Mouse (Mus musculus): ENCODE data around the gene 4930432M17Rik.

The 4930432M17Rik gene

GRCm38 (mm10) chr3:121663470-121663847 is 7.1 kb upstream of the 4930432M17Rik start:
- no peak for ATAC-seq (ENCODE audit: insufficient number of reproducible peaks, low FRiP score, low TSS enrichment)

- no peak for ATAC-seq (ENCODE audit: insufficient number of reproducible peaks, low FRiP score, low TSS enrichment)
Observed at GRCm38 (mm10) chr3:121672135-121672790, 1.7 kb downstream of the 4930432M17Rik start.

GRCm38 (mm10) chr3:121678935-121679334 is 8.4 kb downstream of the 4930432M17Rik start:
- ATAC-seq (ENCODE audit: insufficient number of reproducible peaks, low FRiP score, low TSS enrichment), result no peak

GRCm38 (mm10) chr3:121679443-121679842 is 8.9 kb downstream of the 4930432M17Rik start:
- no peak for ATAC-seq (ENCODE audit: insufficient number of reproducible peaks, low FRiP score, low TSS enrichment)

- ATAC-seq (ENCODE audit: insufficient number of reproducible peaks, low FRiP score, low TSS enrichment), result no peak
Observed at GRCm38 (mm10) chr3:121680187-121680586, 9.6 kb downstream of the 4930432M17Rik start.

- no peak for ATAC-seq (ENCODE audit: insufficient number of reproducible peaks, low FRiP score, low TSS enrichment)
Observed at GRCm38 (mm10) chr3:121682439-121683411, 12.2 kb downstream of the 4930432M17Rik start.

- ATAC-seq (ENCODE audit: insufficient number of reproducible peaks, low FRiP score, low TSS enrichment), result no peak
Observed at GRCm38 (mm10) chr3:121684552-121684951, 14.0 kb downstream of the 4930432M17Rik start.

- no peak for ATAC-seq (ENCODE audit: insufficient number of reproducible peaks, low FRiP score, low TSS enrichment)
Observed at GRCm38 (mm10) chr3:121684963-121685362, 14.4 kb downstream of the 4930432M17Rik start.

GRCm38 (mm10) chr3:121685985-121686384 is 15.4 kb downstream of the 4930432M17Rik start:
- no peak for ATAC-seq (ENCODE audit: insufficient number of reproducible peaks, low FRiP score, low TSS enrichment)

- ATAC-seq (ENCODE audit: insufficient number of reproducible peaks, low FRiP score, low TSS enrichment), result no peak
Observed at GRCm38 (mm10) chr3:121686408-121686911, 15.9 kb downstream of the 4930432M17Rik start.

GRCm38 (mm10) chr3:121687741-121688140 is 17.2 kb downstream of the 4930432M17Rik start:
- no peak for ATAC-seq (ENCODE audit: insufficient number of reproducible peaks, low FRiP score, low TSS enrichment)

- ATAC-seq (ENCODE audit: insufficient number of reproducible peaks, low FRiP score, low TSS enrichment), result no peak
Observed at GRCm38 (mm10) chr3:121689029-121689428, 18.5 kb downstream of the 4930432M17Rik start.

- ATAC-seq (ENCODE audit: insufficient number of reproducible peaks, low FRiP score, low TSS enrichment), result no peak
Observed at GRCm38 (mm10) chr3:121689697-121690096, 19.1 kb downstream of the 4930432M17Rik start.

GRCm38 (mm10) chr3:121693001-121693730 is 22.6 kb downstream of the 4930432M17Rik start:
- ATAC-seq (ENCODE audit: insufficient number of reproducible peaks, low FRiP score, low TSS enrichment), result no peak

- no peak for ATAC-seq (ENCODE audit: insufficient number of reproducible peaks, low FRiP score, low TSS enrichment)
Observed at GRCm38 (mm10) chr3:121693746-121694145, 23.2 kb downstream of the 4930432M17Rik start.

GRCm38 (mm10) chr3:121697169-121697568 is 26.6 kb downstream of the 4930432M17Rik start:
- ATAC-seq (ENCODE audit: insufficient number of reproducible peaks, low FRiP score, low TSS enrichment), result no peak

GRCm38 (mm10) chr3:121699401-121699800 is 28.8 kb downstream of the 4930432M17Rik start:
- ATAC-seq (ENCODE audit: insufficient number of reproducible peaks, low FRiP score, low TSS enrichment), result no peak

GRCm38 (mm10) chr3:121699849-121700248 is 29.3 kb downstream of the 4930432M17Rik start:
- no peak for ATAC-seq (ENCODE audit: insufficient number of reproducible peaks, low FRiP score, low TSS enrichment)

GRCm38 (mm10) chr3:121700364-121700952 is 29.9 kb downstream of the 4930432M17Rik start:
- no peak for ATAC-seq (ENCODE audit: insufficient number of reproducible peaks, low FRiP score, low TSS enrichment)

All from cerebellum, adult (tissue).